Mouse (Mus musculus) urinary bladder, adult 2 months (tissue): ENCODE data around the gene Rpl27. TPM values are rescaled to one million over a fixed set of nuclear protein-coding genes. Genes with fewer than 3 reads are reported as not detected.

Source experiments
- polyA plus RNA-seq: library from polyadenylated mRNA; depleted of rRNA; stranded (reverse); fragments of >200 nt; gene quantifications from 2 replicates; pipeline ENCODE4 v1.2.3, GENCODE M21; 2012; rRNA removed

Gene Rpl27
- polyA plus RNA-seq, 1 experiment: 1,046 TPM

Other genes starting within 250 kb of the Rpl27 start
- gene Ezh1, start 215.8 kb upstream of the Rpl27 start, polyA plus RNA-seq: 45.0 and 45.7 TPM in 2 replicates
- 79.5 and 82.0 TPM in 2 replicates for gene Ramp2, start 196.3 kb upstream of the Rpl27 start, polyA plus RNA-seq
- gene Vps25, start 188.6 kb upstream of the Rpl27 start, polyA plus RNA-seq: 73.3 and 91.1 TPM in 2 replicates
- gene Wnk4, start 181.7 kb upstream of the Rpl27 start, polyA plus RNA-seq: 7.4 and 10.6 TPM in 2 replicates
- gene Cntd1, start 163.3 kb upstream of the Rpl27 start, polyA plus RNA-seq: 1.4 and 1.5 TPM in 2 replicates
- gene Coa3, start 163.2 kb upstream of the Rpl27 start, polyA plus RNA-seq: 155 and 156 TPM in 2 replicates
- 147 and 154 TPM in 2 replicates for gene Becn1, start 140.0 kb upstream of the Rpl27 start, polyA plus RNA-seq
- 60.6 and 68.7 TPM in 2 replicates for gene Psme3, start 126.1 kb upstream of the Rpl27 start, polyA plus RNA-seq
- 3.8 and 4.8 TPM in 2 replicates for gene Aoc2, start 117.2 kb upstream of the Rpl27 start, polyA plus RNA-seq
- 59.2 and 75.5 TPM in 2 replicates for gene Aoc3, start 111.7 kb upstream of the Rpl27 start, polyA plus RNA-seq
- not detected in 2 replicates for gene G6pc, start 74.7 kb upstream of the Rpl27 start, polyA plus RNA-seq
- 26.1 and 27.7 TPM in 2 replicates for gene Aarsd1, start 24.7 kb upstream of the Rpl27 start, polyA plus RNA-seq
- gene Gm27029, start 17.5 kb upstream of the Rpl27 start, polyA plus RNA-seq: 0.95 and 1.0 TPM in 2 replicates
- gene Rundc1, start 17.2 kb upstream of the Rpl27 start, polyA plus RNA-seq: 22.1 and 22.9 TPM in 2 replicates
- 21.1 and 28.2 TPM in 2 replicates for gene Ptges3l, start 17.0 kb upstream of the Rpl27 start, polyA plus RNA-seq
- 66.6 and 79.9 TPM in 2 replicates for gene Ifi35, start 6.1 kb downstream of the Rpl27 start, polyA plus RNA-seq
- 19.2 TPM in 2 replicates for gene Rnd2, start 22.7 kb downstream of the Rpl27 start, polyA plus RNA-seq
- gene Vat1, start 23.9 kb downstream of the Rpl27 start, polyA plus RNA-seq: 172 and 197 TPM in 2 replicates
- 0.43 and 0.59 TPM in 2 replicates for gene Brca1, start 109.7 kb downstream of the Rpl27 start, polyA plus RNA-seq
- 85.6 and 91.1 TPM in 2 replicates for gene Nbr1, start 109.9 kb downstream of the Rpl27 start, polyA plus RNA-seq
- 31.8 and 34.3 TPM in 2 replicates for gene Tmem106a, start 139.9 kb downstream of the Rpl27 start, polyA plus RNA-seq
- gene Gm11634, start 157.0 kb downstream of the Rpl27 start, polyA plus RNA-seq: not detected in 2 replicates
- 34.4 and 37.5 TPM in 2 replicates for gene Rdm1, start 184.9 kb downstream of the Rpl27 start, polyA plus RNA-seq
- gene Arl4d, start 223.2 kb downstream of the Rpl27 start, polyA plus RNA-seq: 41.9 and 52.2 TPM in 2 replicates